Mouse (Mus musculus): Measurements from ENCODE around the gene Rcn3.

DNA sequence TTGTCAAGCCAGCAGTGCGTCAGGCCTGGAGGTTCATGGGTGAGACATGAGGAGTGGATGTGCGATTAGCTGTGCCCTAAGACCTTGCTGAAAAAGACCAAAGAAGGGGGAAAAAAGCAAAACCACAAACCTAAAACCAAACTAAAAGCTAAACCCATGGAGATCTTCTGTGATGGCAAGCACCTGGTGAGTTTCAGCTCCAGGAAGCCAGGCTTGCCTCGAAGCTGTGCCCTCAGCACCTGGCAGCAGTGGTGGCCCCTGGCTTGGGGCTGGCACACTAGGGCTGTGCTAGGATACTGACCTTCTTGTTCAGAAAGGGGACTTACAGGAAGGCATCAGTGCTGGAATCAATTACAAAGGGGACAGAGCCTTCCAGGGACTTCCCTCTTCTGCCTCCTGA lies 49.3 kb upstream of the Rcn3 start:
- TF ChIP-seq POLR2A (IDR thresholded peaks at IDR 0.05; ENCODE audit: insufficient read depth, low read depth, low read length), result no peak
- no peak for TF ChIP-seq EP300 (IDR thresholded peaks at IDR 0.05; ENCODE audit: insufficient read depth, low read depth, low read length)

Measured in heart, adult 2 months (tissue).